Mouse (Mus musculus) heart, embryonic 14.5 days (tissue): ENCODE measurements around the gene Sema4a. TPM values are rescaled to one million over a fixed set of nuclear protein-coding genes. Genes with fewer than 3 reads are reported as not detected.

Source experiments
- ATAC-seq: fragments of 200-750 bp; cut with Nextera tagmentation; 2 replicates; pipeline ENCODE4 v1.8.0; 2017; ENCODE audit warnings: low read depth, moderate TSS enrichment; ENCODE audit not compliant: insufficient number of reproducible peaks, insufficient read depth, low FRiP score
- H3K27ac ChIP-seq, 2 experiments: fragments of 200-500 bp in 1 of 2; fragments of 300-500 bp in 1 of 2; sonication (generic) in 1 of 2; replicated peaks in 1 of 2; 2 replicates each; pipeline ENCODE4 v1.5.1; 2012 to 2014; ENCODE audit warnings: low read depth in 2 of 2, low read length in 2 of 2, control low read depth in 1 of 2, mild to moderate bottlenecking in 1 of 2, mixed read lengths in 1 of 2; ENCODE audit not compliant: control insufficient read depth in 1 of 2, insufficient read depth in 1 of 2
- H3K27me3 ChIP-seq: fragments of 300-500 bp; sonication (generic); 2 replicates; pipeline ENCODE4 v1.6.1; 2014; ENCODE audit warnings: mild to moderate bottlenecking, low read length, control low read depth; ENCODE audit not compliant: control insufficient read depth, insufficient read depth
- H3K36me3 ChIP-seq: fragments of 300-500 bp; sonication (generic); 2 replicates; pipeline ENCODE4 v1.6.1; 2014; ENCODE audit warnings: mild to moderate bottlenecking, control low read depth, low read length, mixed read lengths; ENCODE audit not compliant: control insufficient read depth, insufficient read depth
- H3K4me1 ChIP-seq, 2 experiments: fragments of 200-500 bp in 1 of 2; fragments of 300-500 bp in 1 of 2; sonication (generic) in 1 of 2; 2 replicates each; pipeline ENCODE4 v1.6.1; 2012 to 2014; ENCODE audit warnings: low read length in 2 of 2, control low read depth in 1 of 2, mixed read lengths in 1 of 2; ENCODE audit not compliant: control insufficient read depth in 2 of 2, insufficient read depth in 2 of 2
- H3K4me2 ChIP-seq: fragments of 300-500 bp; sonication (generic); 2 replicates; pipeline ENCODE4 v1.6.1; 2014; ENCODE audit warnings: mild to moderate bottlenecking, low read length
- H3K4me3 ChIP-seq, 2 experiments: fragments of 200-500 bp in 1 of 2; fragments of 300-500 bp in 1 of 2; sonication (generic) in 1 of 2; 2 replicates each; pipeline ENCODE4 v1.5.1; 2012 to 2014; ENCODE audit warnings: low read length in 2 of 2, mild to moderate bottlenecking in 2 of 2, control low read depth in 1 of 2, low read depth in 1 of 2, moderate library complexity in 1 of 2; ENCODE audit not compliant: control insufficient read depth in 1 of 2, insufficient read depth in 1 of 2
- H3K9ac ChIP-seq: fragments of 300-500 bp; sonication (generic); 2 replicates; pipeline ENCODE4 v1.6.1; 2014; ENCODE audit warnings: mild to moderate bottlenecking, low read length
- H3K9me3 ChIP-seq: fragments of 300-500 bp; sonication (generic); 2 replicates; pipeline ENCODE4 v1.6.1; 2016; ENCODE audit warnings: low read length, control low read depth; ENCODE audit not compliant: control insufficient read depth
- WGBS: fragments of 180-500 bp; shearing (Covaris S2); extraction: QIAGEN DNeasy Blood & Tissue Kit; methylation state at CpG from one replicate; pipeline ENCODE4 v1.1.7; 2014; 5-methylcytosine and 5-hydroxymethylcytosine counted together
- polyA plus RNA-seq: library from polyadenylated mRNA; unstranded; fragments of >200 nt; fragmentation: Nextera tagmentation; extraction: Ambion mirVana; gene quantifications from 2 replicates; pipeline ENCODE4 v1.2.1, GENCODE M21; 2014

Gene Sema4a
- polyA plus RNA-seq, 1 experiment from 2014 or later: 1.4 TPM

GRCm38 (mm10) chr3:88484597-88485316 is 23.8 kb upstream of the Sema4a start:
- Histone ChIP-seq H3K27me3 (peaks cover 8% of the 10 kb centered on the region; the same call in 1 of the 2 replicates), H3K4me2 (no peak overlapping the region), H3K9me3 (no peaks in the 10 kb centered on the region), H3K36me3 (peaks cover 67% of the 10 kb centered on the region), H3K9ac (no peak overlapping the region), H3K4me3 (no peak overlapping the region), H3K4me1 (peaks cover 9 to 13% of the 10 kb centered on the region in 2 experiments), H3K27ac (no peak overlapping the region)
- ATAC-seq: no peak
- whole genome bisulfite sequencing: 44% methylated on average over 39 of the region's 39 CpGs

GRCm38 (mm10) chr3:88483621-88484020 is 22.6 kb upstream of the Sema4a start:
- H3K4me2 ChIP-seq: no peak overlapping the region
- H3K27ac ChIP-seq: no peak overlapping the region
- H3K36me3 ChIP-seq: peaks cover 67% of the 10 kb centered on the region
- H3K27me3 ChIP-seq: peaks cover 8% of the 10 kb centered on the region; the same call in 1 of the 2 replicates
- no peak overlapping the region for H3K9ac ChIP-seq
- H3K4me3 ChIP-seq: no peak overlapping the region
- no peak for ATAC-seq
- WGBS: 17% methylated on average over 5 of the region's 5 CpGs
- H3K9me3 ChIP-seq: no peaks in the 10 kb centered on the region
- peaks cover 2% of the 10 kb centered on the region in 2 experiments for H3K4me1 ChIP-seq

GRCm38 (mm10) chr3:88483141-88483540 is 22.2 kb upstream of the Sema4a start:
- H3K4me1 ChIP-seq: no peaks in the 10 kb centered on the region
- H3K9me3 ChIP-seq: no peaks in the 10 kb centered on the region
- H3K36me3 ChIP-seq: peaks cover 66% of the 10 kb centered on the region
- H3K27ac ChIP-seq: no peak overlapping the region
- WGBS: 67% methylated on average over 8 of the region's 8 CpGs
- H3K27me3 ChIP-seq: peaks cover 8% of the 10 kb centered on the region; the same call in 1 of the 2 replicates
- H3K4me3 ChIP-seq: no peak overlapping the region
- no peak for ATAC-seq
- no peak overlapping the region for H3K4me2 ChIP-seq
- no peak overlapping the region for H3K9ac ChIP-seq

GRCm38 (mm10) chr3:88482336-88482735 is 21.4 kb upstream of the Sema4a start:
- Histone ChIP-seq H3K9me3 (no peaks in the 10 kb centered on the region), H3K27ac (no peak overlapping the region), H3K4me3 (no peak overlapping the region), H3K4me1 (no peaks in the 10 kb centered on the region), H3K36me3 (peaks cover 58% of the 10 kb centered on the region), H3K27me3 (peaks cover 8% of the 10 kb centered on the region; the same call in 1 of the 2 replicates), H3K9ac (no peak overlapping the region), H3K4me2 (no peak overlapping the region)
- no peak for ATAC-seq
- WGBS: 48% methylated on average over 18 of the region's 18 CpGs

GRCm38 (mm10) chr3:88481372-88482040 is 20.5 kb upstream of the Sema4a start:
- Histone ChIP-seq H3K27ac (no peak overlapping the region), H3K4me2 (no peak overlapping the region), H3K27me3 (peaks cover 8% of the 10 kb centered on the region; the same call in 1 of the 2 replicates), H3K4me3 (no peak overlapping the region), H3K36me3 (peaks cover 50% of the 10 kb centered on the region), H3K4me1 (no peaks in the 10 kb centered on the region), H3K9ac (no peak overlapping the region), H3K9me3 (no peaks in the 10 kb centered on the region)
- ATAC-seq: no peak
- 54% methylated on average over 8 of the region's 8 CpGs for WGBS

GRCm38 (mm10) chr3:88480679-88481078 is 19.7 kb upstream of the Sema4a start:
- peaks cover 8% of the 10 kb centered on the region; the same call in 1 of the 2 replicates for H3K27me3 ChIP-seq
- no peaks in the 10 kb centered on the region for H3K9me3 ChIP-seq
- ATAC-seq: no peak

GRCm38 (mm10) chr3:88479828-88480227 is 18.8 kb upstream of the Sema4a start:
- Histone ChIP-seq H3K4me2 (no peak overlapping the region), H3K4me1 (no peaks in the 10 kb centered on the region), H3K36me3 (peaks cover 34% of the 10 kb centered on the region), H3K9ac (no peak overlapping the region), H3K9me3 (no peaks in the 10 kb centered on the region), H3K27me3 (peaks cover 6% of the 10 kb centered on the region; the same call in 1 of the 2 replicates), H3K4me3 (no peak overlapping the region), H3K27ac (no peak overlapping the region)
- no peak for ATAC-seq
- 74% methylated on average over 4 of the region's 4 CpGs for WGBS

More at GRCm38 (mm10) chr3:88480679-88481078, 19.7 kb upstream of the Sema4a start:
- Histone ChIP-seq H3K36me3 (peaks cover 41% of the 10 kb centered on the region), H3K4me2 (no peak overlapping the region), H3K4me3 (no peak overlapping the region), H3K9ac (no peak overlapping the region), H3K27ac (no peak overlapping the region), H3K4me1 (no peaks in the 10 kb centered on the region)
- WGBS: 84% methylated on average over 5 of the region's 5 CpGs
